Mouse (Mus musculus) C2C12 (cell line): ENCODE results near the gene Rufy4. TPM values are rescaled to one million over a fixed set of nuclear protein-coding genes. Genes with fewer than 3 reads are reported as not detected.

Experiments
- H3K27me3 ChIP-seq: one replicate; pipeline ENCODE4 v1.6.1; 2011; ENCODE audit not compliant: control insufficient read depth, insufficient read depth, insufficient read length
- H3K36me3 ChIP-seq: one replicate; pipeline ENCODE4 v1.6.1; 2011; ENCODE audit not compliant: control insufficient read depth, insufficient read depth
- H3K4me3 ChIP-seq: one replicate; pipeline ENCODE4 v1.5.1; 2011; ENCODE audit warnings: mild to moderate bottlenecking, control low read depth; ENCODE audit not compliant: poor library complexity, insufficient read depth, severe bottlenecking
- H3K79me2 ChIP-seq: one replicate; pipeline ENCODE4 v1.6.1; 2011; ENCODE audit not compliant: control insufficient read depth, insufficient read depth
- H3K79me3 ChIP-seq: one replicate; pipeline ENCODE4 v1.6.1; 2011; ENCODE audit warnings: low read depth, control low read depth
- H3ac ChIP-seq: one replicate; pipeline ENCODE3; 2011; ENCODE audit warnings: low read depth; ENCODE audit not compliant: control insufficient read depth, insufficient read length
- CEBPB ChIP-seq: IDR thresholded peaks from one replicate; pipeline ENCODE4 v1.6.1; 2011; ENCODE audit warnings: low read depth, mild to moderate bottlenecking, control low read depth, moderate library complexity
- CTCF ChIP-seq: IDR thresholded peaks from one replicate; pipeline ENCODE4 v1.5.1; 2011; ENCODE audit not compliant: control insufficient read depth, insufficient read depth, insufficient read length
- FOSL1 ChIP-seq: IDR thresholded peaks from one replicate; pipeline ENCODE4 v1.8.0; 2011; ENCODE audit warnings: mild to moderate bottlenecking, low read length; ENCODE audit not compliant: poor library complexity, insufficient read depth, severe bottlenecking
- MAX ChIP-seq: IDR thresholded peaks from one replicate; pipeline ENCODE4 v1.6.1; 2011; ENCODE audit warnings: mild to moderate bottlenecking, control low read depth
- MYOD1 ChIP-seq: IDR thresholded peaks from one replicate; pipeline ENCODE4 v1.6.1; 2011; ENCODE audit warnings: low read depth; ENCODE audit not compliant: control insufficient read depth, insufficient read length
- MYOG ChIP-seq: IDR thresholded peaks from one replicate; pipeline ENCODE4 v1.6.1; 2011; ENCODE audit not compliant: control insufficient read depth, insufficient read length; ENCODE audit errors: extremely low read depth
- USF1 ChIP-seq: IDR thresholded peaks from one replicate; pipeline ENCODE4 v1.6.1; 2011; ENCODE audit warnings: low read depth, mild to moderate bottlenecking, control low read depth, moderate library complexity
- polyA plus RNA-seq: library from polyadenylated mRNA; unstranded; fragments of >200 nt; fragmentation: generic; extraction: Trizol; gene quantifications from one replicate; pipeline ENCODE4 v1.2.1, GENCODE M21; 2012; ENCODE audit warnings: missing spikeins

Gene Rufy4
- polyA plus RNA-seq, 1 experiment = 0.05 TPM

GRCm38 (mm10) chr1:74099001-74099435 lies 26.3 kb upstream of the Rufy4 start:
- TF ChIP-seq FOSL1 (no peak), USF1 (no peak), CTCF (no peak), MYOG (no peak), MYOD1 (no peak), MAX (no peak), CEBPB (no peak)
- no peaks in the 10 kb centered on the region for H3K79me2 ChIP-seq
- no peak overlapping the region for H3ac ChIP-seq
- no peaks in the 10 kb centered on the region for H3K79me3 ChIP-seq
- no peak overlapping the region for H3K4me3 ChIP-seq
- peaks cover 33% of the 10 kb centered on the region for H3K27me3 ChIP-seq
- no peaks in the 10 kb centered on the region for H3K36me3 ChIP-seq

GRCm38 (mm10) chr1:74103654-74104353 lies 21.5 kb upstream of the Rufy4 start:
- TF ChIP-seq CTCF (no peak), MYOG (no peak), USF1 (no peak), MAX (no peak), FOSL1 (no peak), CEBPB (no peak), MYOD1 (no peak)
- Histone ChIP-seq H3K79me2 (no peaks in the 10 kb centered on the region), H3ac (no peak overlapping the region)

GRCm38 (mm10) chr1:74105660-74106059 lies 19.7 kb upstream of the Rufy4 start:
- peaks cover 16% of the 10 kb centered on the region for H3K27me3 ChIP-seq
- H3ac ChIP-seq = no peak overlapping the region
- H3K79me3 ChIP-seq = no peaks in the 10 kb centered on the region
- no peak for TF ChIP-seq MYOD1
- TF ChIP-seq MAX = no peak
- TF ChIP-seq CTCF = no peak
- no peak for TF ChIP-seq CEBPB
- no peak for TF ChIP-seq USF1
- TF ChIP-seq FOSL1 = no peak
- TF ChIP-seq MYOG = no peak
- no peaks in the 10 kb centered on the region for H3K79me2 ChIP-seq
- H3K36me3 ChIP-seq = no peaks in the 10 kb centered on the region
- H3K4me3 ChIP-seq = no peak overlapping the region

More at GRCm38 (mm10) chr1:74103654-74104353, 21.5 kb upstream of the Rufy4 start:
- H3K79me3 ChIP-seq = no peaks in the 10 kb centered on the region
- no peak overlapping the region for H3K4me3 ChIP-seq
- peaks cover 30% of the 10 kb centered on the region for H3K27me3 ChIP-seq
- H3K36me3 ChIP-seq = no peaks in the 10 kb centered on the region

DNA sequence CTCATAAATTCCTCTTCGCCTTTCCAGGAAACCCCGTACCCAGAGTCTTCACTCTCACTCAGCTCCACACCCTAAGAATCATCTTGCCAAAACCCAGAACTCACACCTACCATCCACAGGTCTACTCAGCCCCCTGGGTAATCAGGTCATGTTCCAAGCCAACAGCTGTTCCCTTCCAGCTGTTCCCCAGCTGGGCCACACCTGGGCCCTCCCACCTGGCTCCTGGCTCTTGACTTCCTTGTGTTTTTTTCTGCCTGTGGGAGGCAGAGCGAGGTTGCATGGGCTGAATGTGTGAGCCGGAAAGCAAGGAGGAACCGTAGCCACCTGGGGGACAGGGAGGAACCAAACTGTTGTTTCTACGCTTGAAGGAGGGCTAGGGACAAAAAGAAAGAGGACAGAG lies 19.1 kb upstream of the Rufy4 start:
- Histone ChIP-seq H3K79me2 (no peaks in the 10 kb centered on the region), H3K4me3 (no peak overlapping the region), H3K36me3 (no peaks in the 10 kb centered on the region), H3K79me3 (no peaks in the 10 kb centered on the region), H3ac (no peak overlapping the region), H3K27me3 (peaks cover 16% of the 10 kb centered on the region)
- TF ChIP-seq FOSL1 = no peak
- TF ChIP-seq MYOD1 = no peak
- TF ChIP-seq MAX = no peak

- H3ac ChIP-seq = no peak overlapping the region
- TF ChIP-seq CTCF (no peak), MYOD1 (no peak), MAX (no peak), FOSL1 (no peak), USF1 (no peak), MYOG (no peak), CEBPB (no peak)
- no peaks in the 10 kb centered on the region for H3K36me3 ChIP-seq
- no peaks in the 10 kb centered on the region for H3K79me2 ChIP-seq
- no peak overlapping the region for H3K4me3 ChIP-seq
- H3K79me3 ChIP-seq = no peaks in the 10 kb centered on the region
- peaks cover 8% of the 10 kb centered on the region for H3K27me3 ChIP-seq
These were observed 17.3 kb upstream of the Rufy4 start for GRCm38 (mm10) chr1:74107931-74108618.

DNA sequence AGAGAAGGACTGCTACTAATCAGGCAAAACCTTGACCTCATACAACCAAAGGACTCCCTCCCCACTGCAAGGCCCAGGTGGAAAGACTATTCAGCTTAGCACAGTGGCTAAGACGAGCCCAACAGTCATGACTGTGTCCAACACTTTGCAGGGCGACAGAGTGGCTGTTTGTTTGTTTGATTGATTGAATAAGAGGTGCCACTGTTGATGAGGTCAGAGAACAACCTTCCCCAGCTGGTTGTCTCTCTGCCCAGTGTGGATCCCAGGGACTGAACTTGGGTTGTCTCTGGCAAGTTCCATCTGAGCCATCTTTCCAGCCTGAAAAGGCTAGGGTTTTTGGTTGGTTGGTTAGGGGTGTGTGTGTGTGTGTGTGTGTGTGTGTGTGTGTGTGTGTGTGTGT lies 15.7 kb upstream of the Rufy4 start:
- Histone ChIP-seq H3K36me3 (no peaks in the 10 kb centered on the region), H3K27me3 (peaks cover 13% of the 10 kb centered on the region), H3ac (no peak overlapping the region), H3K79me3 (no peaks in the 10 kb centered on the region), H3K4me3 (no peak overlapping the region), H3K79me2 (no peaks in the 10 kb centered on the region)
- TF ChIP-seq CEBPB = no peak
- TF ChIP-seq MAX = no peak
- TF ChIP-seq FOSL1 = no peak
- no peak for TF ChIP-seq MYOD1
- TF ChIP-seq MYOG = no peak
- no peak for TF ChIP-seq CTCF
- no peak for TF ChIP-seq USF1
